Mouse (Mus musculus): ENCODE results near the gene Pde10a.

DNA sequence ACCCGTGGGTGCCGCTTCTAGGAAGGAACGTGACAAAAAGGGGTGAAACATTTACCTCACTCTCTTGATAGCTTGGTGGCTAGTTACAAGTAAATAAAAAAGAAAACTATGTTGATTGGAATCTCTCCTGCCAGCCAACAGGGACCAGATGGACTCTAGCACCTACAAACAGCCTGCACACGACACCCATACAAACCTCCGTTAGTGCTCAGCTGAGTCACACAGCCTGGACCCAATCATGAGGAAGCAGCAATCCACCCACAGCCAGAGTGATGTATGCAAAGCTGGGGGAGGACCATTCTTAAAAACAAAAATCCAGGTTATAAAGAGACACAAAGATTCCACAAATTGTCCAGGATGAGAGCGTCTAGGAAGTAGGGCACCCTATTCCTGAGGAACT is 9.2 kb upstream of the Pde10a start:
- TF ChIP-seq POLR2A (IDR thresholded peaks at IDR 0.05; ENCODE audit: insufficient read length, low read depth): no peak
- no peak for TF ChIP-seq MAX (IDR thresholded peaks at IDR 0.05; ENCODE audit: low read depth)
- TF ChIP-seq E2F4 (IDR thresholded peaks at IDR 0.05; ENCODE audit: insufficient read depth): no peak
- no peak for TF ChIP-seq USF1 (IDR thresholded peaks at IDR 0.05; ENCODE audit: low read depth)
- no peak for TF ChIP-seq CEBPB (IDR thresholded peaks at IDR 0.05; ENCODE audit: insufficient read depth, poor library complexity, severe bottlenecking)
- TF ChIP-seq POLR2AphosphoS2 (IDR thresholded peaks at IDR 0.05; ENCODE audit: insufficient read length, low read depth): no peak
- TF ChIP-seq SRF (IDR thresholded peaks at IDR 0.05; ENCODE audit: control insufficient read depth, insufficient read length, low read depth): no peak
- no peak for TF ChIP-seq TCF12 (IDR thresholded peaks at IDR 0.05; ENCODE audit: insufficient read depth, poor library complexity, severe bottlenecking)
- no peak for TF ChIP-seq MYOD1 (IDR thresholded peaks at IDR 0.05; ENCODE audit: control insufficient read depth in 1 of 3, insufficient read length in 2 of 3, low read depth in 2 of 3)

Measured in myocyte (in vitro differentiated cells).